In the genomic region with DNA sequence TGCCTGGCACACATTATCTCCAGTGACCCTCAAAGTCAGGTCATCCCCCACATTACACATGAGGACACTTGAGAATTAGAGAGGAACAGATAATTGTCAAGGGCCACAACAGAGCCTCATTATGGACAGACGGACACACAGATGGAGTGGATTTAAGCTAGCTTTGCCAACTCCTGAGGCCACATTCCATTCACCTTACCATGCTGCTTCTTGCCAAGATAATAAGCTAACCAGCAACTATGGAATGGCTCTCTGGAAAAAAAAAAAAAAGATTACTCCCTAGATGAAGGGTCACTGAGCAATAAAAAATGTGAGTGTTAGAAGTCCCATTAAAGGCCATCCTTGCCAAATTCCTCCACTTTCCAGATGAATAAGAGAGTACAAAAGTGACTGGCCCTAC, we compare ENCODE assay signal across 14 mouse cellular contexts.
DNase-seq lines count a peak whose midpoint lies in the region.
"Had no signal": no experiment of that assay in that cellular context is flagged by ENCODE, and none has a peak within 500 bp of the region (broad histone marks: within the 10 kb centered on the region; RNA-seq: fewer than 3 reads in every experiment).

No protein-coding gene starts in this region.

- DNase-seq in cerebellum, adult 9-11 months, result peak; percentile 47
- no peak for DNase-seq in cerebellum, postnatal 36 days
- DNase-seq in kidney, adult 9 months, result peak; percentile 46
- DNase-seq in kidney, postnatal 10 days, result no peak
- peak; percentile 77 for DNase-seq in NIH3T3 (ENCODE audit: low read depth)
- peak; percentile 49 for DNase-seq in retina, postnatal 1 day
- no peak for DNase-seq in B cell, adult 2 months
- DNase-seq in spleen, postnatal 4 days (ENCODE audit: low spot score in 2 of 2), result no peak
- DNase-seq: adrenal gland, postnatal 25 days; cerebellum, postnatal 14 days; embryo, embryonic 11 days; gastrocnemius, postnatal 14 days; heart, adult 18-20 months; left cerebral cortex, postnatal 4 days had no signal

Comparison
In these comparisons a context has a peak if more than half of its experiments do, and no peak if none do; other contexts are left out.
1. DNase-seq: peak in cerebellum, adult 9-11 months (single experiment), kidney, adult 9 months (single experiment), NIH3T3 (single experiment) and retina, postnatal 1 day (single experiment); none in cerebellum, postnatal 36 days (0 of 2), kidney, postnatal 10 days (single experiment), B cell, adult 2 months (0 of 2) and spleen, postnatal 4 days (0 of 2).